Comparison of ENCODE assay signal across 19 mouse cellular contexts in the genomic region with DNA sequence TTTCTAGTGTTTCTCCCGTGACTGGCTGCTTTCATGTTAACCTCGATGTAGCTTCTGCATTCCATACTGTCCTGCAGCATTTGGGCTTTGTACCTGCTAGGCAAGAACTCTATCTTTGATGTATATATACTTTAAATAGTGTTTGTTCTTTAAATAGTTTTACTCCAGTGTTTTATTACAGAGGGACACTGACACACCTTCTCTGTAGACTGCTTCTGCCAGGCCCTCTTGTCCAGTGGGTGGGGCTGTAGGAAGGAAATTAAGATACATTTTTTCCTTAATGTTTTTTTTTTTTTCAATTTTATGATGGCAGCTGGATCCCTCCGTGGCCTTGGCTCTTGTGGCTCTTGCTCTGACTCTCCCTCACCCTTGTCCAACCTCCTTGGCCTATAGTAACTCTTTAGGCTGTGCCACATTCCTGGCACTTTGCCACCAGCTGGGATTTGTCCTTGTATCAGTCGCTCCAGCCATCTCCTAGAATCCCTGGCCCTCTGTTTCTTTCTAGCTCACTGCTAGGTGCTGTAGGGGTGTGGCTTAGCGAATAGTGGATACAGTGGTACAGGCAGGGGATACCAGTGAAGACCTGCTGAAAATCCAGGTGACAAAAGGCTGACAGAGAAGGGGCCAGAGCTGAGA. TPM values are rescaled to one million over a fixed set of nuclear protein-coding genes. Genes with fewer than 3 reads are reported as not detected.
DNase-seq lines count a peak whose midpoint lies in the region; ATAC-seq and TF ChIP-seq lines count a peak whose summit lies in the region.
"Had no signal": no experiment of that assay in that cellular context is flagged by ENCODE, and none has a peak within 500 bp of the region (broad histone marks: within the 10 kb centered on the region; RNA-seq: fewer than 3 reads in every experiment).

No protein-coding gene starts in this region.

- H3K4me1 ChIP-seq in stomach, postnatal 0 days (replicated peaks; ENCODE audit: control insufficient read depth, insufficient read depth): no peaks in the 10 kb centered on the region

- no peak overlapping the region for H3K27ac ChIP-seq in stomach, postnatal 0 days (replicated peaks)
- H3K27ac ChIP-seq: embryonic facial prominence, embryonic 15.5 days had no signal

- 26% methylated on average over 5 of the region's 5 CpGs for WGBS in stomach, postnatal 0 days

- no peak overlapping the region for H3K4me2 ChIP-seq in stomach, postnatal 0 days (replicated peaks; ENCODE audit: low read depth)
- H3K4me2 ChIP-seq: embryonic facial prominence, embryonic 15.5 days had no signal

- H3K27me3 ChIP-seq in stomach, postnatal 0 days (ENCODE audit: control insufficient read depth, insufficient read depth, low read length): no peaks in the 10 kb centered on the region
- H3K27me3 ChIP-seq: embryonic facial prominence, embryonic 15.5 days; megakaryocyte, embryonic 14.5 days had no signal

- no peak overlapping the region for H3K4me3 ChIP-seq in stomach, postnatal 0 days (ENCODE audit: low read depth, low read length)
- H3K4me3 ChIP-seq: embryonic facial prominence, embryonic 15.5 days; megakaryocyte, embryonic 14.5 days had no signal

- H3K9ac ChIP-seq in stomach, postnatal 0 days (ENCODE audit: low read length): no peak overlapping the region
- H3K9ac ChIP-seq: embryonic facial prominence, embryonic 15.5 days; liver, postnatal 0 days had no signal

- TF ChIP-seq EP300 in stomach, postnatal 0 days (optimal IDR thresholded peaks at IDR 0.05): no peak

- no peaks in the 10 kb centered on the region for H3K36me3 ChIP-seq in stomach, postnatal 0 days (ENCODE audit: control insufficient read depth, insufficient read depth, low read length)
- H3K36me3 ChIP-seq: embryonic facial prominence, embryonic 15.5 days had no signal

- peak; percentile 35; the same call in 1 of the 2 replicates for ATAC-seq in stomach, postnatal 0 days (ENCODE audit: low FRiP score, low TSS enrichment)
- ATAC-seq: CD4-positive, CD25-positive, alpha-beta regulatory T cell, adult 4 months; hindbrain, embryonic 16.5 days; liver, postnatal 0 days had no signal

- DNase-seq in adrenal gland, postnatal 10 days: peak; percentile 27
- no peak for DNase-seq in adrenal gland, adult 8-10 months
- DNase-seq in kidney, postnatal 4 days: peak; percentile 44 to 63
- DNase-seq in kidney, adult 8-10 months: no peak
- peak; percentile 26 for DNase-seq in retina, postnatal 1 day
- DNase-seq in retina, embryonic 14.5 days (ENCODE audit: low spot score): no peak
- DNase-seq in stomach, postnatal 0 days (ENCODE audit: low spot score): peak; percentile 27
- no peak for DNase-seq in urinary bladder, adult 2 months (ENCODE audit: low spot score)
- DNase-seq: cerebellum, adult 8-10 months; heart, adult 11 months; heart, postnatal 4 days; kidney, postnatal 14 days; liver; liver, postnatal 0 days; thymus, postnatal 36 days had no signal

- 0 out of 2 replicates have a peak, but pooled peaks have one; percentile 12 for TF ChIP-seq CTCF in stomach, postnatal 0 days (IDR thresholded peaks at IDR 0.05; ENCODE audit: low read depth)

- no peaks in the 10 kb centered on the region for H3K9me3 ChIP-seq in stomach, postnatal 0 days (ENCODE audit: control insufficient read depth, low read length)
- H3K9me3 ChIP-seq: embryonic facial prominence, embryonic 15.5 days; megakaryocyte, embryonic 14.5 days had no signal

RNA-seq across cellular contexts. Expression of a gene that starts 24.9 kb away (rescaled TPM):
- 10 to 100 TPM; 22.4 to 25.2 TPM for total RNA-seq in adrenal gland, postnatal 10 days (2021)
- total RNA-seq in adrenal gland, adult 8-10 months (2022): 10 to 100 TPM in 1 of 4 experiments, 1 to 10 TPM in 3; 6.5 to 13.4 (median 7.4) TPM
- 7.8 and 9.5 TPM in 2 replicates for polyA plus RNA-seq in stomach, postnatal 0 days (2015; fragmentation: Nextera tagmentation; extraction: Ambion mirVana)
- polyA plus RNA-seq in urinary bladder, adult 2 months (2012; rRNA removed): 37.8 and 57.5 TPM in 2 replicates
- polyA plus RNA-seq: CD4-positive, CD25-positive, alpha-beta regulatory T cell, adult 4 months had no signal

RNA-seq across cellular contexts. Expression of a gene that starts 27.1 kb away (rescaled TPM):
- total RNA-seq in adrenal gland, postnatal 10 days (2021): 100 to 1,000 TPM; 120 TPM
- 100 to 1,000 TPM; 108 to 171 (median 144) TPM for total RNA-seq in adrenal gland, adult 8-10 months (2022)
- 487 and 500 TPM in 2 replicates for polyA plus RNA-seq in stomach, postnatal 0 days (2015; fragmentation: Nextera tagmentation; extraction: Ambion mirVana)
- polyA plus RNA-seq in urinary bladder, adult 2 months (2012; rRNA removed): 683 and 894 TPM in 2 replicates

Comparison
In these comparisons a context has a peak if more than half of its experiments do, and no peak if none do; other contexts are left out.
1. DNase-seq: peak in adrenal gland, postnatal 10 days (single experiment), kidney, postnatal 4 days (2 of 2), retina, postnatal 1 day (single experiment) and stomach, postnatal 0 days (single experiment); none in adrenal gland, adult 8-10 months (single experiment), kidney, adult 8-10 months (0 of 2), retina, embryonic 14.5 days (single experiment) and urinary bladder, adult 2 months (single experiment).